Mouse (Mus musculus): ENCODE results near the gene Atg4c.

The Atg4c gene

DNA sequence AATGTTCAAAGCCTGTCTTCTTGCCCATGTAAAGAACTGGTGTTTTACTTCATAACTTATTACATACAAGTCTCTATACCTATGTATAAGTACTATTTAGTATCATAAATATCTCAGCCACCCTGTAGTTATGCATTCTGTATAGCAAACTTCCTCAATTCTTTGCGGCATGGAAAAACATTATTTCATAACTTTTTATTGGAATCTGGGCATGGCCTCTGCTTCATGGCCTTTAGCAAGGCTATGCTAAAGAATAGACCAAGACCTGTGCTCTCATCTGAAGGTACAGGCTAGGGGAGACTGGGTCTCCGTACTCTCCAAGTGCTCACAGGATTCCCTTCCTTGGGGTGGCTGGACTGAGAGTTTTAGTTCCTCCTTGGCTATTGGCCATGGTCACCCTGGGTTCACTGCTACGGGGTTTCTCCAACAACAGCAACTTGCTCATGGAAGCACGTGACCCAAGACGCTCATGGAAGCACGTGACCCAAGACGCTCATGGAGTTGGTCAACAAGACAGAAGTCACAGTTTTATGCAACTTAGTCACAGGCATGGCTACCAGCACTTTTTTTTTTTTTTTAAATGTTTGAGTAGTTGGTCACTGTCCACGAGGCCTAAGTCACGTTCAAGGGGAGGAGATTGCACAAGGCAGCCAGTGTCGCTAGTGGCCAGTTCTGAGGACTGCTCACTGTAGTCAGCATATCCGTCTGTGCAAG is 7.2 kb upstream of the Atg4c start:
- no peak for DNase-seq (ENCODE audit: low spot score in 2 of 2)

GRCm38 (mm10) chr4:99192640-99193039 is 1.1 kb upstream of the Atg4c start:
- DNase-seq (ENCODE audit: low spot score in 2 of 2), result no peak

GRCm38 (mm10) chr4:99193214-99193613 is 520 bp upstream of the Atg4c start:
- DNase-seq (ENCODE audit: low spot score in 2 of 2), result no peak

DNA sequence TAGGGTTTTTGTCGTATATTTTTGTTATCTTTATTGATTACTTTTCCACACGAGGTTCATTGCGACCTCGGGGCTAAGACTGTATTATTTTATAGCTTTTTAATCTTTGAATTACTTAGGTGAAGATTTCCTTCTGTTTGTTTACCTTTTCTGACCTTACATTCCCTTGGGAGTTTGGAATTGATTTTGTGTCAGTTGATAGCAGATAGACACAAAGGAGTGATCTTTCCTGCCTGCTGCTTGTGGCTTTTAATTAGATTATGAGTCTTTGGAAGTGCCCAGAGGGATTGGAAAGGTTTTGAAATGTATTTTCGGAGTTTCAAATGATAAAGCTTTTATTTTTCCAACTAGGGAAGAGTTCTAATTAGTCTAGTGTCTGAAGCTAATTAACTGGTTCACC is 1.1 kb downstream of the Atg4c start:
- DNase-seq (ENCODE audit: low spot score in 2 of 2), result no peak

DNA sequence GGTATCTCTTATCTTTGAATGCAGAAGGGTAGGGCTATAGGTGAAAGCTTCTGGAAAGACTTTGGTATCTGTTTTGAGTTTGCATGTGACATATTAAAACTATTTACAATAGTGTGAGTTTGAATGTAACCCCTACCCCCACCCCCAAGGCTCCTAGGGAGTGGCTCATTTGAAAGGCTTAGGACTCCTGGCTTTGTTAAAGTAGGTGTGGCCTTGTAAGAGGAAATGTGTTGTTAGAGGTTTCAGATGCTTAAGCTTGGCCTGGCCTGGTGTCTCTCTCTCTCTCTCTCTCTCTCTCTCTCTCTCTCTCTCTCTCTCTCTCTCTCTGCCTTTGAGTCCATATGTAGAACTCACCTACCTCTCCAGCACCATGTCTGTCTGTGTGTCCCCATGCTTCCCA is 5.0 kb downstream of the Atg4c start:
- no peak for DNase-seq (ENCODE audit: low spot score in 2 of 2)

DNA sequence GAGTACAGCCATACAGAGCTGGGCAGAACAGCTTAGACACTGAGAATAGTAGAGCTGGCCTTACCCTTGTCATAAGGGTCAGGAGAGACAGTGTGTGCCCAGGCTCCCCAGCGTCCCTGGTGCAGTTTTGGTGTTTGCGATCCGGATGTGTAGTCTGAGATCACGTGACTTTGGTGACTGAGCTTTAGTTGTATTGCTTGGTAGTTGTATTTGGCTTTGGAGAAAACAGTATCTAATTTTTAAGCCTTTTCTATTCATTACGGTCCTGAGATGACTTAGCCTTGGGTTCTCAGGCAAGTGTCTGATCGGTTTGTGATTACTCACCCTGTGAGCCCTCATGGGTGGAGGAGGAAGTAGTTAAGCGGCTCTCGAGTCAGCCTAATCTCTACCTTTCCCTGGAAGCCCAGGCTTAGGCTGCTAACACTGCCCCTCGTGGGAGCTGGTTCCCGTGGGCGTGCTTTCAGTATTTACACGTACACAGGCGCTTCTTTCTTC is 6.1 kb downstream of the Atg4c start:
- no peak for DNase-seq (ENCODE audit: low spot score in 2 of 2)

DNA sequence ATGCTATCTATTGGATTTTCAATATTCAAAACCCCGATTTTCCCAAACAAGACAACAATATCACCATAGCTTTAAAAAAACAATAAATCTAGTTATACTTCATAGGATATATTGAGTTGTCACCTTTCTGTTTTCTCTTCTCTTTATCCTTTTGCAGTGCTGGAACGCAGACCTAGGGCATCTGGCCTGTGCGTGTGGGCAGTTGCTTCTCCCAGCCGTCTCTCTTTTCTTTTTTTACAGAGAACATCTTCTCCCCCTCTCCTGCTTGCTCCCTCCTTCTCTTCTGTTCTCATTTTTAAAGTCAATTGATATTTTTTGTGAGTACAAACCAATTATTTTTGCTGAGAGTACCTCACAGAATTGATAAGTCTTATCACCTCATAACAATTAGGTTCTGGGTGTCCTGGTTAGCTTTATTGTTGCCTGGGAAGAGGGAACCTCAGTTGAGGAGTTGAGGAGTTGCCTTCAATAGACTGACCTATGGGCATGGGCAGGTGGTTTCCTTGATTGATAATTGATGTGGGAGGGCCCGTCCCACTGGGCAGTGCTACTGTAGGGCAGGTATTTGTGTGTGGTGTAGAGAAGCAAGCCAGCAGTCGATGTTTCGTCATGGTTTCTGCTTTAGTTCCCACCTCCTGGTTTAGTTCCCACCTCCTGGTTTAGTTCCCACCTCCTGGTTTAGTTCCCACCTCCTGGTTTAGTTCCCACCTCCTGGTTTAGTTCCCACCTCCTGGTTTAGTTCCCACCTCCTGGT is 6.8 kb downstream of the Atg4c start:
- no peak for DNase-seq (ENCODE audit: low spot score in 2 of 2)

GRCm38 (mm10) chr4:99205773-99206172 is 12.0 kb downstream of the Atg4c start:
- no peak for DNase-seq (ENCODE audit: low spot score in 2 of 2)

- DNase-seq (ENCODE audit: low spot score in 2 of 2), result no peak
Observed at GRCm38 (mm10) chr4:99206356-99206755, 12.6 kb downstream of the Atg4c start.

- DNase-seq (ENCODE audit: low spot score in 2 of 2), result no peak
Observed at GRCm38 (mm10) chr4:99210087-99210486, 16.4 kb downstream of the Atg4c start.

- no peak for DNase-seq (ENCODE audit: low spot score in 2 of 2)
Observed at GRCm38 (mm10) chr4:99211606-99212005, 17.9 kb downstream of the Atg4c start.

DNA sequence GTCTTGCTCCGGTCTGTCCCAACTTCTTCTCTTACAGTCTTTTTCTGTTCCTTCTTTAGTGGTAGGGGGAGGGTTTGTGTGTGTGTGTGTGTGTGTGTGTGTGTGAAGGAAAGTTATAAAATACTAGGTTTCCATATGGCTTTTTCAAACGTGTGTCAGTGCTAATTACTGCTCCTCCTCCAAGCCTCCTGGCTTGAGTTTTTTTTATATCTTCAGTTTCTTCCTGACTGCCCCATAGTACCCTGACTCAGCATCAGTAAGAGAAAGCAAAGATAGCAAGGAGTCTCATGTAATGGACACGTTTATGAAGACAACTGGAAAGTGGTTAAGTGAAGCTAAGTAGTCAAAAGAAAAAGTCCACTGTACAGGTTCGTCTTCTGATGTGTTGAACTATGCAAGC is 19.4 kb downstream of the Atg4c start:
- DNase-seq (ENCODE audit: low spot score in 2 of 2), result no peak

- no peak for DNase-seq (ENCODE audit: low spot score in 2 of 2)
Observed at GRCm38 (mm10) chr4:99222221-99222620, 28.5 kb downstream of the Atg4c start.

- no peak for DNase-seq (ENCODE audit: low spot score in 2 of 2)
Observed at GRCm38 (mm10) chr4:99224790-99225189, 31.1 kb downstream of the Atg4c start.

DNA sequence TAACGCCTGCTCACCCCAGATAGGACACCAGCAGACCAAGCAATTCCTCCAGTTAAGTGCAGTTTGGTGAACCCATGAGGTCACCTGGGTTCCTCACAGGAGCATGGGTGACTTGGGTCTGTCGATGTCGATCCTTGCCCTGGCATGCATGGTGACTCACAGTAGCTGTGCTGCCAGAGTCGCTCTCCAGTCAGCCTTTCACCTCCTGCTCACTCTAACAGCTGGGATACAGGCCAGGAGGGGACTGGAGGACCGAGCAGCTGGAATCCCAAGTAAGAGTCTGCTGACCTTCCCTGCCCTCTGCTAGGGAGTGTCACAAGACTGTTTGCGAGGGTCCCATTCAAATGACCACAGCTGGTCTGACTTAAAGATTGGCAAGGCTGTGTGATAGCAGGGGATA is 33.5 kb downstream of the Atg4c start:
- no peak for DNase-seq (ENCODE audit: low spot score in 2 of 2)

- no peak for DNase-seq (ENCODE audit: low spot score in 2 of 2)
Observed at GRCm38 (mm10) chr4:99229371-99229770, 35.6 kb downstream of the Atg4c start.

GRCm38 (mm10) chr4:99235203-99235856 is 41.6 kb downstream of the Atg4c start:
- no peak for DNase-seq (ENCODE audit: low spot score in 2 of 2)

DNA sequence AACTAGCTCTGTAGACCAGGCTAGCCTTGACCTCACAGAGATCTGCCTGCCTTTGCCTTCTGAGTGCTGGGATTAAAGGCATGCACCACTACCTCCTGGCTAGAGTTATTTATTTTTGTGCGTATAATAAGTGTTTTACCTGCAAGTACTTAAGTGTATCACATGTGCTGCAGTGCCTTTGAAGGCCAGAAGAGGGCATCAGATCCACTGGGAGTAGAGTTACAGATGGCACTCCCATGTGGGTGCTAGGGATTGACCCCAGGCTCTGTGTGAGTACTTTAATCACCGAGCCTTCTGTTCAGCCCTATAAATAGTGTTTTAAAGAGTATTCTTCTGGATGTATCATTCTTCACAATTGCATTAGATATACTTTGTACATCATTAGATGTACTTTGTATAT is 44.6 kb downstream of the Atg4c start:
- DNase-seq (ENCODE audit: low spot score in 2 of 2), result no peak

- no peak for DNase-seq (ENCODE audit: low spot score in 2 of 2)
Observed at GRCm38 (mm10) chr4:99241674-99242073, 47.9 kb downstream of the Atg4c start.

GRCm38 (mm10) chr4:99249358-99249757 is 55.6 kb downstream of the Atg4c start:
- DNase-seq (ENCODE audit: low spot score in 2 of 2), result no peak

GRCm38 (mm10) chr4:99249826-99250225 is 56.1 kb downstream of the Atg4c start:
- DNase-seq (ENCODE audit: low spot score in 2 of 2), result no peak

DNA sequence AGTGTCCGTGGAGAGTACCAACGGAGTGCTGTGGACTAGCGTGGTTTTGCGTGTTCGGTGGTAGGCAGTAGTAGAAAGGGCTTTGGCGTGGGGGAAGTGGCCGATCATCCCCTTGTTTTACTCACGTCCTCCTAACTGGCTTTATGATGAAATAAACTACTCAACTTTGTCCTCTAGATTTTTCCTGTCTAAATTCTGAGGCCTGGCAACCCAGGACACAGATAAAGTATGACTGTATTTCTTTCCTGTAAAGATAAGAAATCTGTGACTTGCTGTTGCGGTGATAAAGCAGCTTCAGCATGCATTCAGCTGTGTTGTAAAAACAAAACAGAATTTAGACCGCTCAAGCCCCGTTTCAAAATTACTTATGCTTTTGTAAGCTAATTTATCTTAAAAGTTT is 59.2 kb downstream of the Atg4c start:
- DNase-seq (ENCODE audit: low spot score in 2 of 2), result no peak

GRCm38 (mm10) chr4:99263191-99263590 is 69.5 kb downstream of the Atg4c start:
- no peak for DNase-seq (ENCODE audit: low spot score in 2 of 2)

Measured in spleen, postnatal 14 days (tissue).